Mouse (Mus musculus) adrenal gland, postnatal 10 days (tissue): ENCODE data around the gene Mrpl54. TPM values are rescaled to one million over a fixed set of nuclear protein-coding genes. Genes with fewer than 3 reads are reported as not detected.

Experiments used
- DNase-seq: peaks from one replicate; pipeline ENCODE4 v3.0.0; 2021; ENCODE audit warnings: mixed read lengths
- long read RNA-seq, 2 experiments: library from polyadenylated mRNA; stranded (forward); transcript quantifications; one replicate each; pipeline ENCODE4 v2.0.0; 2021
- total RNA-seq, 2 experiments: library from RNA; stranded (reverse); gene quantifications; 2 replicates each; pipeline ENCODE4 v1.2.3; 2021

The Mrpl54 gene
- total RNA-seq, result 100 to 1,000 TPM; 109 to 111 TPM
- long read RNA-seq, experiment 1, transcript Mrpl54-201 (3 exons, 604 nt), result major isoform, 93 of 109 reads
- long read RNA-seq, experiment 1, partial matches to known transcripts, result 14 of 109 reads
- long read RNA-seq, experiment 1, other reads (novel, unspliced or antisense), result 1 of 109 reads
- long read RNA-seq, experiment 2, transcript Mrpl54-201 (3 exons, 604 nt), result major isoform, 56 of 64 reads
- long read RNA-seq, experiment 2, partial matches to known transcripts, result 5 of 64 reads
- long read RNA-seq, experiment 2, other reads (novel, unspliced or antisense), result 2 of 64 reads

- DNase-seq, result peak; percentile 97
Observed at GRCm38 (mm10) chr10:81266211-81267105, at the start of gene Mrpl54, which contains the start of gene Apba3. Gene Mrpl54 (minus strand): TSS chr10:81266934. Gene Apba3 (plus strand): TSS chr10:81266960.

- no peak for DNase-seq
Observed at GRCm38 (mm10) chr10:81315587-81315986, 48.9 kb upstream of the Mrpl54 start.

DNA sequence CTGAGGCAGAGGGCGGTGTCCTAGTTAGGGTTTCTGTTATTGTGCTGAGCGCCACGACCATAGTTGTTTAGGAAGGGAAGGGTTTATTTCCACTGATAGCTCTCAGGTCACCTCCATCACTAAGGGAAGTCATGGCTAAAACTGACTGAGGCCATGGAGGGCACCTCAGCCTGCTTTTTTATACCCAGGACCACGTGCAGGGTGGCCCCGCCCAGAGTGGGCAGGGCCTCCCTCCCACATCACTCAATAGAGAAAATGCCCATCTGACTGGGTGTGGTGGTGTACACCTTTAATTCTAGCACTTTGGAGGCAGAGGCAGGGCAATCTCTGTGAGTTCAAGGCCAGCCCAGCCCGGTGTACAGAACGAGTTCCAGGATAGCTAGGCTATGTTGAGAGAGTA, 47.5 kb upstream of the Mrpl54 start:
- DNase-seq, result no peak

DNA sequence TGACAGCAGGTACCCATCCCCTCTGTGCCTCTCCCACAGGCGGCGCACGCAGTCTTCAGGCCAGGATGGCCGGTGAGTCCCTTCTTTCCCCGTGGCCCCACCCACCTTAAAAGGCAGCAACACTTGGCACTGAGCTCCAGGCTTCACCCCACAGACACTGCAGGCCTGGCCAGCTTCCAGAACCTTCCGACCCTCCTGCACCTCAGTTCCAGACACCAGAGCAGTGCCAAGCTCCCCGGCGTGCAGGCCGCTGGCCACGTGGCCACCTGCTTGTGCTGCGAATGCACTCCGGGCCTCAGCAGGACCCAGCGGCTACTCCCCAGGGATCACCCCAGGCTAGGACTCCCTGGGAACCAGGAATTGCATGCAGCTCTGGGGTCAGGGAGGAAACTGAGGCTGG, 46.8 kb upstream of the Mrpl54 start:
- DNase-seq, result no peak

- no peak for DNase-seq
Observed at GRCm38 (mm10) chr10:81309571-81309970, 42.8 kb upstream of the Mrpl54 start.

GRCm38 (mm10) chr10:81306837-81307682, 40.3 kb upstream of the Mrpl54 start:
- no peak for DNase-seq

- no peak for DNase-seq
Observed at GRCm38 (mm10) chr10:81306173-81306668, 39.5 kb upstream of the Mrpl54 start.

- DNase-seq, result no peak
Observed at GRCm38 (mm10) chr10:81305663-81306062, 38.9 kb upstream of the Mrpl54 start.

- peak; percentile 71 for DNase-seq
Observed at GRCm38 (mm10) chr10:81304597-81305238, 38.0 kb upstream of the Mrpl54 start.

GRCm38 (mm10) chr10:81303761-81304160, 37.0 kb upstream of the Mrpl54 start:
- DNase-seq, result no peak

GRCm38 (mm10) chr10:81303258-81303657, 36.5 kb upstream of the Mrpl54 start:
- no peak for DNase-seq

DNA sequence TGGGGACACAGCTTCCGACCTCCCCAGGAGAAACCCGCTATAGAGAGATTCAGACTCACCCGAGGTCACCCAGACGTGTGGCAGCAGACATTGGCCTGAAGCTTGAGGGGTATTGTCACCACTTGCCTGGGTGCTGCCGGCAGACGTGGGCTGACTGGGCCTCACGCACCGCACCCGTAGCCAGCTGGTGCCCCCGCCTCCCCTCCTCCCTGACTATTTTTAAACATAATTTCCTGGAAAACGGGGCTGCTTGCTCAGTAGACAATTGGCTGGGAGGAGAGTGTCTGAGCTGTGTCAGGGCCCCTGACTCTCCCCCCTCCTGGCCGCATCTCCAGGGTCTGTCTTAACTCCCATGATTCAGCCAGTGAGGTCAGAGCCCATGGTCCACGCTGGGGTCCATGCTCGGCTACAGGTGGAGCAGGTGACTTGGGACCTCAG, 36.1 kb upstream of the Mrpl54 start:
- no peak for DNase-seq

GRCm38 (mm10) chr10:81302288-81302687, 35.6 kb upstream of the Mrpl54 start:
- no peak for DNase-seq

DNA sequence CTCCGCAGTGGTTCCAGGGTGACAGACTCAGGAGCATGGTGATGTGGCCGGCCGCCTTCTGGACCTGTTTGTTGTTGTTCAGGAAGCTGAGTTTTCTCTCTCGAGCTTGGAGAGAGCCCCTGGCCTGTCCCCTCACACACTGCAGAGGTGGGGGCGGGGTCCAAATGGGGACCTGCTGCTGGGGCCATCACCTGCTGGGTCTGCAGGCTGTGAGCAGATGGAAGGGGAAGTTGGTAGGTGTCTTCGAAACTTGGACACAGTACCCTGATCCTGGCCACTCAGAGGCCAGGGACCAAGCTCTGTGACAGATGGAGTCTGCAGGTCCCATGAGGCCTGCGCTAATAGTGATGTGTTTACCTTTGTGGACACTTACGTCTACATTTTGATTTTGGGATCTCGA, 34.6 kb upstream of the Mrpl54 start:
- no peak for DNase-seq

GRCm38 (mm10) chr10:81300352-81300907, 33.7 kb upstream of the Mrpl54 start:
- DNase-seq, result no peak

DNA sequence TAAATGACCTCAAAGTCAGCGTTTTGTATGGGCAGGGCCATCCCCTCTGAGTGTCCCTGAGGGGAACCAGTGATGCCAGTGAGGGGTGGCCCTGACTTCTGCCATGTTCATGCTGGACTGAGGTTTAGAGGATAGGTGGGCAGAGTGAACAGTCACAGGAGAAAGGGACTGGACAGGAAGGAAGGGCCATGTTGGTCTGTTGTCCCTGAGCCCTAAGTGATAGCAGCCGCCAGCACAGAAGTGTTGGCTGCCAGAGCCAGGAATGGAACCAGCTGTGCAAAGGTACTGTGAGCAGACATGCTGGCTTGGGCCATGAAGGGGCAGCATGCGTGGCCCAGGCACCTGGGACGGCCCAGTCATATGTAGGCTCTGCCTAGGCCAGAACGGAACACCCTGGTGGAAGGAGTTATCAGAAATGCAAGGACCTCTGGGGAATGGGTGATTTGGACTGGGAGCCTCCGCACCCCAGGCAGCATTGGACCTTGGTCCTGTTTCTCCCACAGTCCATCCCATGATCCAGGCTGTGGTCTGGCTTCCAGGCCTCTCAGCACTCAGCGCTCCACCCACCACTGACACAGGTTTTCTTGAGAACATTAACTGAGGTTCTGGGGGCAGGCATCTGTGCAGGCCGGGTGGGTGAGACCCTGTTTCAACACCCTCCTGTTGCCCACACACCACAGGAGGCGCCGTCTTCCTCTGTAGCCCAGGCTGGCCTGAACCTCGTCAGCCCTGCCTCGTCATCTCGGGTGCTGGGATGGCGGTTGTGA, 33.0 kb upstream of the Mrpl54 start:
- DNase-seq, result no peak

DNA sequence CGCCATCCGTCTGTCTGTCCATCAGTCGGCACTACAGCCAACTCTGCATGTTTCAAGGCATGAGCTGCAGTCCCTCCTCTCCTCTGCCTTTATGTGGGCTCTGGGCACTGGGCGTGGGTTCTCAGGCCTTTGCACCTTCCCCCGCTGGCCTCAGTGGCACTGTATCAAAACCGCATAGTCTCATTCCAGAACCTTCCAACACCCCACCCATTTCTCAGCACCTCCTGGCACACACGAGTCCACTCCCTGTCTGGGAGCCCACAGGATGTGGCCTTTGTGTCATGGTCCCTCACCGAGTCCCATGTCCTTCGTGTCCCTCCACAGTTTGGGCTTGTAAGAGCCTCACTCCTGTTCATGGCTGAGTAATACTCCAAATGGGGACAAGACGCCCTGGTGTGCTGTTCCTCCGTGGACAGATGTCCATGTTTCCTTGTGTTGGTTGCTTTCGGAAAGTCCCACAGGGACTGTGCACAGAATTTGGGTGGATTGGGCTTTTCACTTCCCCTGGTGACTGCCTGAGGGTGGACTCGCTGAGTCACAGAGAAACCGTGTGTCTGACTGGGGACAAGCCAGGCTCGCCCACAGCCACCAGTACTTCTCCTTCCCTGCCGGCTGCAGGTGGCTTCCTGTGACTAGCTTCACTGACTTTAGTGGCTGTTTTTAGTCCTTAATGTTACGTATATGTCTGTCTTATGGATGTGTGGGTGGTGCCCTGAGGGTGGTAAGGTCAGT, 31.8 kb upstream of the Mrpl54 start:
- DNase-seq, result no peak

DNA sequence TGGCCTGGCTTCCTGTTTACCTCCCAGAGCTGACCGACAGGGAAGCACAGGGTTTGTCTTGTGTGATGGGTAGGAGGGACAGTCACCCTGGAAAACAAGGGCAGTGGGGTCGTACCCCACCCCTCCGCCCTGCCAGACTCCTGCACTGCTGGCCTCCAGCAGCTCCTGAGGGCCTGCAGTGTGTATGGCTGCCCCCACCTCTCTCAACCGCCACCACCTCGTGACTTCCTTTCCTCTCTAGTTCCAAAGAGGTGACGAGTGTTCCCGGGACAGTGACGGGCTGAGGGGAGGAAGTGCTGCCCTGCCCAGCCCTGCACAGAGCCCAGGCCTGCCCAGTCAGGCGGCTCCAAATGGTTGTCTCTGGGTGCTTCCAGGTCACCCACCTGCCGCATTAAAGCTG, 31.1 kb upstream of the Mrpl54 start:
- peak; percentile 47 for DNase-seq

DNA sequence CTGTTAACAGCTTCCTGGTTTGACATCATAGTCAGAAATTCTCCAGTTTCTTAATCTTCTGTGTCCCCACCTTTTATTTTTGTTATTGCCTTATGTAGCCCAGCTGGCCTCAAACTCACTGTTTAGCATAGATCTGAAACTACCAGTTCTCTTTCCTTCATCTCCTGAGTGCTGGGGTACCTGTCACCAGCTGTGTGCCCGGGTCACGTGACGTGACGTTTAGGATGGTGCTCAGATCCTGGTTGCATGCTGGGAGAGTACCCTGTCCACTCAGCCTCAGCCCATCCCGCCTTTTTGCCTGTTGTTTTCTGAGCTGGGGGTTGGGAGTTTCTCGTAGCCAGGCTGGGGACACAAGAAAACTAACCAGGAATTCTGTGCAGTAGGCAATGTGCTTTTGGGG, 30.5 kb upstream of the Mrpl54 start:
- no peak for DNase-seq

DNA sequence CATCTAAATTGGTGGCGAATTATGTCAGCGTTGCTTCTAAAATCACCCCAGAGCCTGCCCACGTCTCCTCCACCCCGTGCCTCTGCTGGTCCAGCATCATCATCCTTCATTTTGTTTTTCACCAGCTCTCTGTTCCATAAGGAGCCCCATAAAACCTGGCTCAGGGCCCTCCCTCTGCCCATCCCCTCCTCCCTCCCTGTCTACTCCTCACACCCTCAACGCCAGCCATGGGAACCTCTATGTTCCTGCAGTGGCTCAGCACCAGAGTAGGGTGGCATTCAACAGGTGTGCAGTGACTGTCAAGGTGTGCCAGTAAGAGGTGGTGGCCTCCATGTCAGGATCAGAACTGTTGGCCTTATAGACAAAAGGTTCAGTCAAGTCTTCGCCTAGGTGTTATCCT, 28.5 kb upstream of the Mrpl54 start:
- DNase-seq, result no peak
